Mouse (Mus musculus): ENCODE data around the gene Olfr1496. TPM values are rescaled to one million over a fixed set of nuclear protein-coding genes. Genes with fewer than 3 reads are reported as not detected.
"Not testable (repeated sequence)": the region's sequence is repeated elsewhere in the genome, so short reads cannot be mapped to it uniquely, and the experiment has no call there.

Gene Olfr1496
- polyA plus RNA-seq (2012; rRNA removed): not detected in 2 replicates

GRCm38 (mm10) chr19:13777578-13777977 is at the start of gene Olfr1496:
TSS of gene Olfr1496 (plus strand) at chr19:13777878.
- WGBS: 66% methylated on average over 1 of the region's 1 CpGs
- Histone ChIP-seq H3K4me3 (replicated peaks; ENCODE audit: extremely low read depth, low read depth, low read length) (no peak within 1 kb of the TSS), H3K4me1 (ENCODE audit: control insufficient read depth, insufficient read depth, low read length) (no peaks in the 10 kb centered on the region)
- TF ChIP-seq CTCF (IDR thresholded peaks at IDR 0.05; ENCODE audit: insufficient read depth, low read length) (no peak), POLR2A (IDR thresholded peaks at IDR 0.05; ENCODE audit: borderline replicate concordance, extremely low read depth, low read depth, low read length) (no peak)
- no peak for DNase-seq

DNA sequence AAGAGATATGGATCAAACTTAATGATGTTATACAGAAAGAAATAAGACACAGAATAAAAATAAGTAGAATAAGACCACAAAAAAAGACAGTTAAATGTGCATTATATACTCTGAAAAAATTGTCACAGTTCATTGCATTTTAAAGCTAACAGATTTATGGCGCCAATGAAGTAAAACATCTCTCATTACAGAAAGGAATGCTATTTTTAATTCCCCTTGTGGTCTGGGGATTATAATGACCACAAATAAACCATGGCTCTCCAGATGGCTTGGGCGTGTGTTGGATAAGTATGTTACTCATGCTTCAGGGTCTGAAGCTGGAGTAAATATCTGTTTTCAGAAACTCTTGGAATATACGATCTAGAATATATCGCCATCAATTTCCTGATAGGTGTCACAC is 38.2 kb upstream of the Olfr1496 start, which contains the start of gene Olfr1494:
Gene Olfr1494 (plus strand): TSS at position 301 of the 400 bp plus-strand sequence.
- TF ChIP-seq POLR2A (IDR thresholded peaks at IDR 0.05; ENCODE audit: borderline replicate concordance, extremely low read depth, low read depth, low read length) (no peak), CTCF (IDR thresholded peaks at IDR 0.05; ENCODE audit: insufficient read depth, low read length) (no peak)
- DNase-seq: no peak
- Histone ChIP-seq H3K4me3 (replicated peaks; ENCODE audit: extremely low read depth, low read depth, low read length) (no peak within 1 kb of the TSS), H3K4me1 (ENCODE audit: control insufficient read depth, insufficient read depth, low read length) (no peaks in the 10 kb centered on the region)
- 88% methylated on average over 4 of the region's 4 CpGs for WGBS

- H3K4me3 ChIP-seq (replicated peaks; ENCODE audit: extremely low read depth, low read depth, low read length): no peak overlapping the region
- DNase-seq: no peak
- TF ChIP-seq CTCF (IDR thresholded peaks at IDR 0.05; ENCODE audit: insufficient read depth, low read length) (no peak), POLR2A (IDR thresholded peaks at IDR 0.05; ENCODE audit: borderline replicate concordance, extremely low read depth, low read depth, low read length) (no peak)
- H3K4me1 ChIP-seq (ENCODE audit: control insufficient read depth, insufficient read depth, low read length): no peaks in the 10 kb centered on the region
- WGBS: 90% methylated on average over 1 of the region's 1 CpGs
Observed at GRCm38 (mm10) chr19:13749366-13749765, 28.3 kb upstream of the Olfr1496 start.

- no peak for TF ChIP-seq CTCF (IDR thresholded peaks at IDR 0.05; ENCODE audit: insufficient read depth, low read length)
- no peak for TF ChIP-seq POLR2A (IDR thresholded peaks at IDR 0.05; ENCODE audit: borderline replicate concordance, extremely low read depth, low read depth, low read length)
- 74% methylated on average over 3 of the region's 3 CpGs for WGBS
- Histone ChIP-seq H3K4me1 (ENCODE audit: control insufficient read depth, insufficient read depth, low read length) (no peaks in the 10 kb centered on the region), H3K4me3 (replicated peaks; ENCODE audit: extremely low read depth, low read depth, low read length) (no peak within 1 kb of the TSS)
- DNase-seq: no peak
Observed at GRCm38 (mm10) chr19:13764306-13764705, 13.4 kb upstream of the Olfr1496 start, which contains the start of gene Olfr1495. TSS of gene Olfr1495 (plus strand) at chr19:13764606.

- 90% methylated on average over 9 of the region's 9 CpGs for WGBS
- no peaks in the 10 kb centered on the region for H3K4me1 ChIP-seq (ENCODE audit: control insufficient read depth, insufficient read depth, low read length)
- TF ChIP-seq CTCF (IDR thresholded peaks at IDR 0.05; ENCODE audit: insufficient read depth, low read length) (no peak), POLR2A (IDR thresholded peaks at IDR 0.05; ENCODE audit: borderline replicate concordance, extremely low read depth, low read depth, low read length) (no peak)
- H3K4me3 ChIP-seq (replicated peaks; ENCODE audit: extremely low read depth, low read depth, low read length): no peak overlapping the region
- DNase-seq: no peak
Observed at GRCm38 (mm10) chr19:13768565-13769276, 9.0 kb upstream of the Olfr1496 start.

GRCm38 (mm10) chr19:13798102-13798501 is 20.4 kb downstream of the Olfr1496 start, which contains the start of gene Olfr1497:
TSS of gene Olfr1497 (minus strand) at chr19:13798202.
- TF ChIP-seq CTCF (IDR thresholded peaks at IDR 0.05; ENCODE audit: insufficient read depth, low read length): no peak
- TF ChIP-seq POLR2A (IDR thresholded peaks at IDR 0.05; ENCODE audit: borderline replicate concordance, extremely low read depth, low read depth, low read length): no peak
- no peaks in the 10 kb centered on the region for H3K4me1 ChIP-seq (ENCODE audit: control insufficient read depth, insufficient read depth, low read length)
- DNase-seq: no peak
- H3K4me3 ChIP-seq (replicated peaks; ENCODE audit: extremely low read depth, low read depth, low read length): no peak within 1 kb of the TSS

GRCm38 (mm10) chr19:13805486-13805885 is 27.8 kb downstream of the Olfr1496 start:
- not testable (repeated sequence) for H3K4me3 ChIP-seq (replicated peaks; ENCODE audit: extremely low read depth, low read depth, low read length); H3K4me1 ChIP-seq (ENCODE audit: control insufficient read depth, insufficient read depth, low read length); DNase-seq
- WGBS: 46% methylated on average over 1 of the region's 1 CpGs

DNA sequence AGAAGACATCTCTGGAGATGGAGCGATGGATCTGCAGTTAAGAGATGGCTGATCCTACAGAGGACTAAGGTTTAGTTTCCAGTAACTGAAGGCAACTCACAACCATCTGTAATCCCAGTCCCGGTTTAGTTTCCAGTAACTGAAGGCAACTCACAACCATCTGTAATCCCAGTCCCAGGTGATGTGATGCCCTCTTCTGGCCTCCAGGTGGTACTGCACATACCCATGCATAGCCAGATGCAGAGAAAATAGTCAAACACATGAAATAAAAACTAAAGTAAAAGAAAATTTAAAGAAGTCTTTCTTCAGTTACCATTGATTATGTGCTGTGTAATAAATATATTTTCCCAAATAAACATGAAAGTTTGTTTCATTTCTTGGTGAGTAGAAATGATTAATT is 35.1 kb downstream of the Olfr1496 start:
- 51% methylated on average over 2 of the region's 2 CpGs for WGBS
- no peak for DNase-seq
- no peak overlapping the region for H3K4me3 ChIP-seq (replicated peaks; ENCODE audit: extremely low read depth, low read depth, low read length)
- no peaks in the 10 kb centered on the region for H3K4me1 ChIP-seq (ENCODE audit: control insufficient read depth, insufficient read depth, low read length)
- no peak for TF ChIP-seq POLR2A (IDR thresholded peaks at IDR 0.05; ENCODE audit: borderline replicate concordance, extremely low read depth, low read depth, low read length)
- no peak for TF ChIP-seq CTCF (IDR thresholded peaks at IDR 0.05; ENCODE audit: insufficient read depth, low read length)

GRCm38 (mm10) chr19:13818827-13819226 is 41.1 kb downstream of the Olfr1496 start:
- Histone ChIP-seq H3K4me3 (replicated peaks; ENCODE audit: extremely low read depth, low read depth, low read length) (no peak overlapping the region), H3K4me1 (ENCODE audit: control insufficient read depth, insufficient read depth, low read length) (no peaks in the 10 kb centered on the region)
- DNase-seq: no peak
- TF ChIP-seq POLR2A (IDR thresholded peaks at IDR 0.05; ENCODE audit: borderline replicate concordance, extremely low read depth, low read depth, low read length) (no peak), CTCF (IDR thresholded peaks at IDR 0.05; ENCODE audit: insufficient read depth, low read length) (no peak)
- WGBS: 25% methylated on average over 5 of the region's 5 CpGs

DNA sequence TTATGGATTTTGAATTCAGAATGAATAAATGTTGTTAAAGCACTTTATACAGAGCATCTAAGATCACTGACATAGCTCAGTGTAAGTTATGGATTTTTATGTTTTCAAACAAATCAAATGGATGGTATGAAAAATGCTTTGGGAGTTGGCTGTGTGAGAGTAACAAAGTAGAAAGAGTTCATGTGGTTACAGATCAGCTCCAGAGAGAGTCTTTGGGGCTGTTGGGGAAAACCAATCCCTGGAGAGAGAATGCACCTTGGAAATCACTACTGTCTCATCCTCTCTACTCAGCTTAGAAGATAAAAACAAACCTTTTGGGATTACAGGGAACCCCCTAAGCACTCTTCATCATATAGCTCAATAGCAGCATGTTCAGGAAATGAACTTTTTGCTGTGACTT is 41.7 kb downstream of the Olfr1496 start, which contains the start of gene Olfr1499:
Gene Olfr1499 (minus strand): TSS at position 101 of the 400 bp plus-strand sequence.
- no peak for DNase-seq
- TF ChIP-seq CTCF (IDR thresholded peaks at IDR 0.05; ENCODE audit: insufficient read depth, low read length): no peak
- no peak for TF ChIP-seq POLR2A (IDR thresholded peaks at IDR 0.05; ENCODE audit: borderline replicate concordance, extremely low read depth, low read depth, low read length)
- H3K4me3 ChIP-seq (replicated peaks; ENCODE audit: extremely low read depth, low read depth, low read length): no peak within 1 kb of the TSS
- H3K4me1 ChIP-seq (ENCODE audit: control insufficient read depth, insufficient read depth, low read length): no peaks in the 10 kb centered on the region
